Mouse (Mus musculus) heart, embryonic 13.5 days (tissue): Measurements from ENCODE around the gene Dcps. TPM values are rescaled to one million over a fixed set of nuclear protein-coding genes. Genes with fewer than 3 reads are reported as not detected.

Experiments used
- ATAC-seq: fragments of 200-750 bp; cut with Nextera tagmentation; 2 replicates; pipeline ENCODE4 v1.8.0; 2017; ENCODE audit warnings: moderate TSS enrichment; ENCODE audit not compliant: insufficient number of reproducible peaks, low FRiP score, low TSS enrichment; ENCODE audit errors: extremely low read depth
- H3K27ac ChIP-seq: fragments of 300-500 bp; sonication (generic); replicated peaks from 2 replicates; pipeline ENCODE4 v1.5.1; 2015; ENCODE audit warnings: moderate library complexity, mild to moderate bottlenecking, inconsistent platforms
- H3K27me3 ChIP-seq: fragments of 300-500 bp; sonication (generic); replicated peaks from 2 replicates; pipeline ENCODE4 v1.6.1; 2015; ENCODE audit warnings: mild to moderate bottlenecking, inconsistent platforms
- H3K36me3 ChIP-seq: fragments of 300-500 bp; sonication (generic); 2 replicates; pipeline ENCODE4 v1.6.1; 2015; ENCODE audit warnings: mild to moderate bottlenecking, inconsistent platforms
- H3K4me1 ChIP-seq: fragments of 300-500 bp; sonication (generic); 2 replicates; pipeline ENCODE4 v1.6.1; 2015; ENCODE audit warnings: inconsistent platforms
- H3K4me2 ChIP-seq: fragments of 300-500 bp; sonication (generic); 2 replicates; pipeline ENCODE4 v1.6.1; 2015; ENCODE audit warnings: inconsistent platforms, mild to moderate bottlenecking, moderate library complexity
- H3K4me3 ChIP-seq: fragments of 300-500 bp; sonication (generic); 2 replicates; pipeline ENCODE4 v1.5.1; 2015; ENCODE audit warnings: moderate library complexity, mild to moderate bottlenecking, inconsistent platforms
- H3K9ac ChIP-seq: fragments of 300-500 bp; sonication (generic); 2 replicates; pipeline ENCODE4 v1.6.1; 2015; ENCODE audit warnings: inconsistent platforms, mild to moderate bottlenecking, moderate library complexity
- H3K9me3 ChIP-seq: fragments of 300-500 bp; sonication (generic); 2 replicates; pipeline ENCODE4 v1.6.1; 2016; ENCODE audit warnings: inconsistent platforms
- WGBS: fragments of 180-500 bp; shearing (Covaris S2); methylation state at CpG from one replicate; pipeline ENCODE4 v1.1.7; 2015; ENCODE audit warnings: mixed read lengths; 5-methylcytosine and 5-hydroxymethylcytosine counted together
- polyA plus RNA-seq: library from polyadenylated mRNA; unstranded; fragments of >200 nt; fragmentation: Nextera tagmentation; extraction: Ambion mirVana; gene quantifications from 2 replicates; pipeline ENCODE4 v1.2.1, GENCODE M21; 2015

Gene Dcps
- polyA plus RNA-seq, 1 experiment from 2014 or later, result 60.0 TPM

DNA sequence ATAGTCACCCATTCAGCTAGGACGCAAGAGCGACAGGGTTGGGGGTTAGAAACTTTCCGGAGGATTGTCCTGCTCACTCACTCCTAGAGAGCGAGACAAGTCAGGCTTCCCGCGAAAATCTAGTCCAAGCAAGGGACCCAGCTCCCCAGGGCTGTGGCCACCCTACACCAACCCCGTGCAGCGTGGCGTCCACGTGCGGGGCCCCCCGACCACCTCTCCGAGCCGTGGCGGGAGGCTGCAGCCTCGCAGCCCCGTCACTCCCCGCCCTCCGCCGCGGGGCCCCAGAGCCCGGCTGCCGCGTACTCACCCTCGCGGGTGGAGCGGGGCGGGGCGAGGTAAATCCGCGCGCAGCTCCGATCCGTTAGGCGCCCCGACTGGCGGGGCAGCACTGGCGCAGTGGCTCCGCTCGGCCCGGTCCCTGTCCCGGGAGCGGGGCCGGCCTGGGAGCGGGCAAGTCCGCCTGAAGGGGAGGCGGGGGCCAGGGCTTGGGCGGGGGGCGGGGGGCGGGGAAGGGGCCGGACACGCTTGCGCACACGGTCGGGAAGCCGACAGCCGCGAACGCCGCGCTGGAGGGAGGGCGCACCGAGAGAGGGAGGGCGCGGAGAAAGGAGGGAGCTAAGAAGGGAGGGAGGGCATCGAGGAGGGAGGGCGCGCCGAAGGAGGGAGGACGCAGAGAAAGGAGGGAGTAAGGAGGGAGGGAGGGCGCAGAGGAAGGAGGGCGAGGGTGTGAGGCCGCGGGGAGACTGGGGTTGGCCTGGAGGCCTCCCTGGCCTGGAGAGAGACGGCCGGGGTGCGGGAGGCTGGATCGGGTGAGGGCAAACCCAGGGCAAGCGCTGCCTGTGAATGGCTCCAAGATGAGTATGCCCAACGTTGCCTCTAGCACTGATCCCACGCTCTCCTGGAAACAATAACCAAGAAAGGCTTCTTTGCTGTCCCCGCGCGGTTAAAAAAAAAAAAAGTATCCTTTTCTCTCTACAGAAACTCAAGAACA lies 59.2 kb downstream of the Dcps start:
- H3K27ac ChIP-seq, result peak overlapping the region; percentile 91
- H3K9ac ChIP-seq, result peak overlapping the region; percentile 93
- WGBS, result 1% methylated on average over 73 of the region's 84 CpGs
- no peaks in the 10 kb centered on the region for H3K27me3 ChIP-seq
- H3K4me1 ChIP-seq, result peaks cover 57% of the 10 kb centered on the region
- H3K36me3 ChIP-seq, result peaks cover 13% of the 10 kb centered on the region; the same call in 1 of the 2 replicates
- H3K4me2 ChIP-seq, result peak overlapping the region; percentile 90
- peak overlapping the region; percentile 85 for H3K4me3 ChIP-seq
- ATAC-seq, result peak; percentile 78
- H3K9me3 ChIP-seq, result no peaks in the 10 kb centered on the region

DNA sequence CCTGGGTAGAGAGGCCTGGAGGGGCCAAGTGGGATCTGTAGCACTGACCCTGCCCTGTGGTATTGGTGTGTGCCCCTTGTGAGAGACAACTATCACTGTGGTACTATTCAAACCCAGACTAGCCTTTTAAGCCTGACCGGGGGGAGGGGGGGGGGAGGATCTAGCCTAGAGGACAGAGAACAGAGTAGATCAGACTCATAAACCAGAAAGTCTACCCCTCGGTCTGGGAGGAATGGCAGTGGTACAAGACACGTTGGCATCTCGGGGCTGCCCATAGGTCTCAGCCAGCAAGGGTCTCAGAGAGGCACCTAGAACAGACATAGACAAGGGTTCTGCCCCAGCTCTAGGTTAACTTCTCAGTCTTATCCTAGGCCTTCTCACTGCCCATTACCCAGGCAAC lies 60.1 kb downstream of the Dcps start:
- ATAC-seq, result no peak
- peaks cover 59% of the 10 kb centered on the region for H3K4me1 ChIP-seq
- no peaks in the 10 kb centered on the region for H3K9me3 ChIP-seq
- H3K4me2 ChIP-seq, result peak overlapping the region; percentile 90
- peak overlapping the region; percentile 85 for H3K4me3 ChIP-seq
- H3K27ac ChIP-seq, result peak overlapping the region; percentile 91; the same call in 1 of the 2 replicates
- H3K36me3 ChIP-seq, result peaks cover 7% of the 10 kb centered on the region; the same call in 1 of the 2 replicates
- H3K9ac ChIP-seq, result peak overlapping the region; percentile 93
- no peaks in the 10 kb centered on the region for H3K27me3 ChIP-seq
- 45% methylated on average over 4 of the region's 4 CpGs for WGBS

DNA sequence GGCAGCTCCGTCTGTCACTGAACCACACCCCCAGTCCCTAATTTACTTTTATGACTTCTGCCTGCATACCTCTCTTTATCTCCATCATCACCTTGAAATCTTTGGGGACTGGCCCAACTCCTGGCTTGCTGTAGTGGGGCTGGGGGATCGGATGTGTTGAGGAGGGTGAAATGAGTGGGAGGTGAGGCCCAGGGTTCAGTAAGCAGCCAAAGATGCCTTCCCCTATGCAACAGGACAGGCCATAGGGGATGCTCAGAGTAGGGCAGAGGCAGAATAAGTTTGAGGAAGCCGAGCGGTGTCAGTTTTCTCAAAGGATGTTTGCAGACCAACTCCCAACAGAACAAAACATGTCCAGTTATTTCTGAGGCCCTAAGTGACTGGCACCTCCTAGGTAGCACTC lies 60.6 kb downstream of the Dcps start:
- Histone ChIP-seq H3K4me1 (peaks cover 64% of the 10 kb centered on the region), H3K4me2 (peak overlapping the region; percentile 90), H3K9ac (peak overlapping the region; percentile 93), H3K36me3 (peaks cover 4% of the 10 kb centered on the region; the same call in 1 of the 2 replicates), H3K27ac (no peak overlapping the region), H3K27me3 (no peaks in the 10 kb centered on the region), H3K4me3 (peak overlapping the region; percentile 85), H3K9me3 (no peaks in the 10 kb centered on the region)
- WGBS, result 60% methylated on average over 3 of the region's 4 CpGs
- ATAC-seq, result no peak

DNA sequence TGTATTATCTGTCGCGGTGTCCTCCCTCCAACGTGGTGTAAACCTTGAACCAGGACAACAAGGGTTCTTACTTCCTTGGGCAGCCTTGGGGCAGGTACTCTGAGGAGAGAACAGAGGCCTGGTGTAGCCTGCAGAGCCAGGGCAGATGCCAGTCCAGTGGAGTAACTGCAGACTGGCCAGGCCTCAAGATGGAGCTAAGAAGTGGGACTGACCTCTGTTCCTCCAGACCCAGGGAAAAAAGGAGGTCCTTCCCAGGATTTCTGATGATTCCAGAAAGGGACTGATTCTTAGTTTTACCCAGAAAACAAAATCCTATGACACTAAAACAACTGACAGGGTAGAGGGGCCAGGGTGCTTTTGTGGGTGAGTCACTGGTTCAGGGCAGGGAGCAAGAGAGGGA lies 61.6 kb downstream of the Dcps start:
- WGBS, result 88% methylated on average over 3 of the region's 3 CpGs
- H3K9ac ChIP-seq, result peak overlapping the region; percentile 33; the same call in 1 of the 2 replicates
- peak overlapping the region; percentile 28 for H3K4me2 ChIP-seq
- H3K4me3 ChIP-seq, result no peak overlapping the region
- H3K27ac ChIP-seq, result no peak overlapping the region
- H3K27me3 ChIP-seq, result no peaks in the 10 kb centered on the region
- ATAC-seq, result no peak
- no peaks in the 10 kb centered on the region for H3K36me3 ChIP-seq
- peaks cover 75% of the 10 kb centered on the region for H3K4me1 ChIP-seq
- no peaks in the 10 kb centered on the region for H3K9me3 ChIP-seq

DNA sequence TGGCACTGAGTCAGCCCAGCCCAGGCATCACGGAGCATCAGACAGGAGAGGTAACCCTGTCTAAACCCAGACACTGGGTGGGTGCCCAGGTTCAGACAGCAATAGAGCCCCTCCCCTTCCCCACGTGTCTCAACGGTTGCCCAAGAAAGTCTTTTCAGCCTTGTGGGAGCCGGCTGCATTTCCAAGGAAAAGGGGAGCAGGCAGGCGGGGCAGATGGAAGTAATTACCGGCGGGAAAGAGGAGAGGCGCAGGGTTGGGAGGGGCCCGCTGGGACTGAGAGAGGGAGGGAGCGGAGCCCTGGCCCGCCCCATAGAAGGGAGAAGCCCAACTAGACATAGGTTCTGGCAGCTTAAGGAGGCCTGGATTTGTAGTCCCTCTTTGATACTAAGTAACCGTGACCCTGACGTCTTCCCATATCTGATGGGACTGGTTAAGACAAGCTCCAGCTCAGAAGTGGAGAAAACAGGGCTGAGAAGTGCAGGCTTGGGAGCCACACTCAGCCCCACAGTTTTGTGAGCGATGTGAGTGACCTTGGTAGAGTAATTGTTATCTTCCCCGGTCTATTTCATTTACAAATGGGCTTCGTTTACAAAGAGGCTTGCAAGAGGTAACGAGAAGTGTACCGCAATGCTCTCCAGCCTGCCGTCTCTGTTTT lies 63.8 kb downstream of the Dcps start:
- H3K36me3 ChIP-seq, result no peaks in the 10 kb centered on the region
- 0 out of 2 replicates have a peak overlapping the region, but pooled peaks have one; percentile 40 for H3K9ac ChIP-seq
- H3K4me2 ChIP-seq, result peak overlapping the region; percentile 25; the same call in 1 of the 2 replicates
- peaks cover 75% of the 10 kb centered on the region for H3K4me1 ChIP-seq
- no peak for ATAC-seq
- no peak overlapping the region for H3K4me3 ChIP-seq
- no peaks in the 10 kb centered on the region for H3K27me3 ChIP-seq
- H3K27ac ChIP-seq, result peak overlapping the region; percentile 14; the same call in 1 of the 2 replicates
- no peaks in the 10 kb centered on the region for H3K9me3 ChIP-seq
- WGBS, result 39% methylated on average over 19 of the region's 19 CpGs

DNA sequence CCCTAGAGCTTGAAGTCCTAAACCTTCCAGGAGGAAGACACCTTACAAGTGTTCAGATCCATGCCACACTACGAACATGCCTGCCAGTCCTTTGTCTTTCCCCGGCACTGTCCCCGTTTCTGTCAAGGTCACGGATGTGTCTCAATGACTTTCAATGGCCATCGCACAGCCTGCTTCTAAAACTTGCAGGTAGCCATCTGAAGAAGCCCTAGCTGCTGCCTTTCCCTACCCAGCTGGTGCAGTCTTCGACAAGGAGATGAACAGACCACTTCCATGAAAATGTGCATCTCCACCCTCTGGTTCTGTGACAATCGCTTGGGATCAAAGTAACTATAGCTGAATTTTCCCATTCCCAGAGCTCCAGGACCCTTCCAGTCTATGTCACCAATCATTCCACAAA lies 64.4 kb downstream of the Dcps start:
- peaks cover 77% of the 10 kb centered on the region for H3K4me1 ChIP-seq
- H3K9ac ChIP-seq, result peak overlapping the region; percentile 40; the same call in 1 of the 2 replicates
- 65% methylated on average over 7 of the region's 7 CpGs for WGBS
- no peak overlapping the region for H3K4me3 ChIP-seq
- no peak for ATAC-seq
- peak overlapping the region; percentile 14; the same call in 1 of the 2 replicates for H3K27ac ChIP-seq
- H3K4me2 ChIP-seq, result peak overlapping the region; percentile 25; the same call in 1 of the 2 replicates
- no peaks in the 10 kb centered on the region for H3K36me3 ChIP-seq
- no peaks in the 10 kb centered on the region for H3K9me3 ChIP-seq
- no peaks in the 10 kb centered on the region for H3K27me3 ChIP-seq

DNA sequence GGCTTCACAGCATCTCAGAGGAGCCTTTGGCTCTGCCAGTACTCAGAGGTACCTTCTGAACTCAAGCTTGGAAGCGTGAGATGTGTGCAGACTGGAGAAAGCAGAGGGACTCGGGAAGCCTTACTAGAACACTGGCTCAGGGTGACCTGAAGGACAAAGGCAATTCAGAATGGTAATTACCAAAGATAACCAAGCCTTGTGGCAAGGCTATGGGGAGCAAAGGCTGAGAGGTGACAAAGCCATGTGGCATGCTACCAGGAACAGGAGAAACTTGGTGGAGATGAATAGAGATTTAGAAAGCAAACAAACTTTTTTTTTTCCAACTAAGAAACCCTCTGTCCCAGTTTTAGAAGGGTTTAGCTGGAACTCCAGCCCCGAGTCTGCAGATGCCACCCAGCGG lies 65.3 kb downstream of the Dcps start:
- 71% methylated on average over 4 of the region's 4 CpGs for WGBS
- no peak overlapping the region for H3K4me2 ChIP-seq
- H3K27me3 ChIP-seq, result no peaks in the 10 kb centered on the region
- H3K9me3 ChIP-seq, result no peaks in the 10 kb centered on the region
- peaks cover 78% of the 10 kb centered on the region for H3K4me1 ChIP-seq
- H3K27ac ChIP-seq, result no peak overlapping the region; the same call in none of the 2 replicates
- H3K4me3 ChIP-seq, result no peak overlapping the region
- ATAC-seq, result no peak
- no peaks in the 10 kb centered on the region for H3K36me3 ChIP-seq
- no peak overlapping the region for H3K9ac ChIP-seq

DNA sequence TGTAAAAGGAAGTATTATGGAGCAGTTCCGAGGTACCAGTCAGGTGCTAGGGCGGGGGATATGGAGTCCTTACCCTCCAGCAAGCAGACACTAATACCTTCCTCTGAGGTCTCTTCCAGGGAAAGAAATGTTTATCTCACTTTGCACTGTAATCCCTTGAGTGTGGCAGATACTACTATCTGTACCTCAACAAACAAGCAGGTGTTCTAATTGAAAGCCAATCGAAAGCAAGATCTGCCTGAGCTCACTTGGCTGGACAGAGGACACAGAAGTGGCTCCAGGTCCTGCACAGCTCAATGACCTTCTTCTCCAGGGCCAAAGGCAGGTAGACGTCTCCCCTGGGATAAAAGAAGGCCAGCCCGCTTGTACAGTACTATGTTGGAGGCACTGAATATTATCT lies 65.8 kb downstream of the Dcps start:
- Histone ChIP-seq H3K4me2 (no peak overlapping the region), H3K27ac (no peak overlapping the region; the same call in 1 of the 2 replicates), H3K9me3 (no peaks in the 10 kb centered on the region), H3K27me3 (no peaks in the 10 kb centered on the region), H3K4me1 (peaks cover 79% of the 10 kb centered on the region), H3K36me3 (no peaks in the 10 kb centered on the region), H3K9ac (no peak overlapping the region), H3K4me3 (no peak overlapping the region)
- 70% methylated on average over 5 of the region's 5 CpGs for WGBS
- ATAC-seq, result no peak

DNA sequence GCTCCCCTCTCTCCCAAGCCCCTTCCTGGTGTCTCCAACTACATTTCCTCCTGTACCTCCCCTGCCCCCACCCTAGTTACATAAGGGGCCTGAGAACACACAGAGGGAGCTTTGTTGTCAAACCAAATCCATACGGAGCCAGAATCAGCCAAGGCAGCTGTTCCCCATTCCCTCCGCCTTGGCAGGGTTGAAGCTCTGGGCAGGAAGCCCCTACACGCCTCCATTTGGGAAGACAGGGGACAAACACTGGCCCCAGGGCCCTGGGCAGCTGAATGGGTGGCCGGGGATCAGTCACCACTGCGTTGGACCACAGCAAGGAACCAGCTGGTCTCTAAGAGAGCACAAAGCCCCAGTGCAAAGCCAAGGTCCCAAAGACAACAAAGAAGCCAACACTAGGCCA lies 66.9 kb downstream of the Dcps start:
- no peaks in the 10 kb centered on the region for H3K9me3 ChIP-seq
- H3K4me2 ChIP-seq, result no peak overlapping the region
- no peak overlapping the region for H3K9ac ChIP-seq
- WGBS, result 62% methylated on average over 5 of the region's 5 CpGs
- no peaks in the 10 kb centered on the region for H3K27me3 ChIP-seq
- ATAC-seq, result no peak
- no peak overlapping the region for H3K4me3 ChIP-seq
- H3K36me3 ChIP-seq, result no peaks in the 10 kb centered on the region
- H3K27ac ChIP-seq, result peak overlapping the region; percentile 33; the same call in 1 of the 2 replicates
- peaks cover 76% of the 10 kb centered on the region for H3K4me1 ChIP-seq

DNA sequence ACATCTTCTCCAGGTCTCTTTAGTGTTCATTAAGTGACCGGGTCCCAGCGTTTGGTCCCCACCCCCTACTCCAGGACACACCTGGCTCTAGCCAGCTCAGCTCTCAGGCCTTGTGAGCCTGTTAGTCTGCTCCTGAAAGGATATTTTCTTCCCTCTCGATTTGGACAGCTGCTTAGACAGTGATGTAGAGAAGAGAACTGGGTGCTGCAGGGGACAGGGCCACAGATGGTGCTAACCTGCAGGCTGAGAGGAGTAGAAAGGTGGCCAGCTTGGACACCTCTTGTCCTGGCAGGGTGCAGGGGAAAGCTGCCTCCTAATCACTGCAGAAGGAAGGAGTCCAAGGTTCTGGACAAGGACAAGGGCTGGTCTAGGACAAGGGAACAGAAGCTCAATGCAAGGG lies 67.8 kb downstream of the Dcps start:
- Histone ChIP-seq H3K36me3 (no peaks in the 10 kb centered on the region), H3K27ac (peak overlapping the region; percentile 33; the same call in 1 of the 2 replicates), H3K9ac (no peak overlapping the region), H3K27me3 (no peaks in the 10 kb centered on the region), H3K9me3 (no peaks in the 10 kb centered on the region), H3K4me2 (no peak overlapping the region), H3K4me1 (peaks cover 72% of the 10 kb centered on the region), H3K4me3 (no peak overlapping the region)
- no peak for ATAC-seq
- WGBS, result 77% methylated on average over 3 of the region's 3 CpGs

DNA sequence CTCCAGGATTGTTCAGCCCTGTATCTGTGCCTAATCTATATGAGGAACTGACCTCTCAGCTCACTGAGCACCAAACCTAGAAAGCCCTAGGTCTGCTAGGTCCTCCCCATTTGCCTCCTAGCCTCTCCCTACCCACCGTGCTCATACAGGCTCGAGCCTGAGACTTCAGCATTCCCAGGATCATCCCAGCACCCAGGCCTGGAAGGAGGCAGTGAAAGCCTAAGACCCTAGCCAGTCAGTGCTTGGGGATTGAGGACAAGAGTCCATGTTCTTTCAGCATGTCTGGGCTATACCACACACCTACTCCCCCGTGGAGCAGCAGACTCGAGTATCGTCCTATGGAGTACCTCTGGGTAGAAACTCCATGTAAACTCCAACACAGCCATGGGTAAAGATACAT lies 68.5 kb downstream of the Dcps start:
- Histone ChIP-seq H3K27ac (no peak overlapping the region), H3K4me3 (no peak overlapping the region), H3K27me3 (no peaks in the 10 kb centered on the region), H3K9me3 (no peaks in the 10 kb centered on the region), H3K9ac (no peak overlapping the region), H3K4me2 (no peak overlapping the region), H3K36me3 (no peaks in the 10 kb centered on the region), H3K4me1 (peaks cover 70% of the 10 kb centered on the region)
- ATAC-seq, result no peak
- 90% methylated on average over 5 of the region's 5 CpGs for WGBS
